Mouse (Mus musculus) spleen, adult 2 months (tissue): Measurements from ENCODE around the gene Cct8l1. TPM values are rescaled to one million over a fixed set of nuclear protein-coding genes. Genes with fewer than 3 reads are reported as not detected.

Experiments used
- DNase-seq, 2 experiments: peaks; one replicate each; pipeline versions ENCODE4 v3.0.0 to v3.0.0-alpha.2; 2012 to 2021; ENCODE audit warnings: low spot score in 2 of 2, low read depth in 1 of 2
- H3K27ac ChIP-seq: fragments of 200-500 bp; 2 replicates; pipeline ENCODE4 v1.5.1; 2012; ENCODE audit warnings: low read length, inconsistent platforms; ENCODE audit not compliant: insufficient read depth
- H3K27me3 ChIP-seq: fragments of 200-500 bp; 2 replicates; pipeline ENCODE4 v1.6.1; 2012; ENCODE audit warnings: mild to moderate bottlenecking, moderate library complexity, low read length, inconsistent platforms; ENCODE audit not compliant: control insufficient read depth, insufficient read depth
- H3K36me3 ChIP-seq: fragments of 200-500 bp; 2 replicates; pipeline ENCODE4 v1.6.1; 2012; ENCODE audit warnings: mild to moderate bottlenecking, low read length, inconsistent platforms; ENCODE audit not compliant: control insufficient read depth, insufficient read depth
- H3K4me1 ChIP-seq: fragments of 200-500 bp; 2 replicates; pipeline ENCODE4 v1.6.1; 2011; ENCODE audit warnings: inconsistent platforms; ENCODE audit not compliant: control insufficient read depth, insufficient read depth, insufficient read length
- H3K4me3 ChIP-seq: fragments of 200-500 bp; 2 replicates; pipeline ENCODE4 v1.5.1; 2011; ENCODE audit warnings: mild to moderate bottlenecking, inconsistent platforms; ENCODE audit not compliant: insufficient read depth, insufficient read length; ENCODE audit errors: extremely low read depth
- CTCF ChIP-seq: fragments of 200-500 bp; IDR thresholded peaks from 2 replicates; pipeline ENCODE4 v1.5.1; 2011; ENCODE audit warnings: mild to moderate bottlenecking, inconsistent platforms; ENCODE audit not compliant: insufficient read depth, insufficient read length, insufficient replicate concordance; ENCODE audit errors: extremely low read depth
- POLR2A ChIP-seq: fragments of 200-500 bp; IDR thresholded peaks from 2 replicates; pipeline ENCODE4 v1.6.1; 2011; ENCODE audit warnings: low read depth, low read length, inconsistent platforms
- WGBS: fragments of 180-500 bp; shearing (Covaris S2); methylation state at CpG from one replicate; pipeline ENCODE4 v1.1.7; 2018; 5-methylcytosine and 5-hydroxymethylcytosine counted together
- polyA plus RNA-seq: library from polyadenylated mRNA; depleted of rRNA; stranded (reverse); fragments of >200 nt; gene quantifications from 2 replicates; pipeline ENCODE4 v1.2.3, GENCODE M21; 2012

The Cct8l1 gene
- polyA plus RNA-seq, 1 experiment = not detected

- Histone ChIP-seq H3K4me1 (no peaks in the 10 kb centered on the region), H3K27ac (no peak overlapping the region), H3K4me3 (no peak overlapping the region), H3K36me3 (no peaks in the 10 kb centered on the region), H3K27me3 (no peaks in the 10 kb centered on the region)
- 89% methylated on average over 5 of the region's 5 CpGs for WGBS
- no peak for TF ChIP-seq CTCF
- TF ChIP-seq POLR2A = no peak
- DNase-seq = no peak
Observed at GRCm38 (mm10) chr5:25517550-25517949, 1.7 kb downstream of the Cct8l1 start.

GRCm38 (mm10) chr5:25519820-25520219 is 4.0 kb downstream of the Cct8l1 start:
- no peak for TF ChIP-seq POLR2A
- no peak for TF ChIP-seq CTCF
- WGBS = 90% methylated on average over 3 of the region's 3 CpGs
- no peaks in the 10 kb centered on the region for H3K36me3 ChIP-seq
- H3K4me1 ChIP-seq = no peaks in the 10 kb centered on the region
- H3K4me3 ChIP-seq = no peak overlapping the region
- H3K27ac ChIP-seq = no peak overlapping the region
- no peaks in the 10 kb centered on the region for H3K27me3 ChIP-seq
- no peak for DNase-seq

DNA sequence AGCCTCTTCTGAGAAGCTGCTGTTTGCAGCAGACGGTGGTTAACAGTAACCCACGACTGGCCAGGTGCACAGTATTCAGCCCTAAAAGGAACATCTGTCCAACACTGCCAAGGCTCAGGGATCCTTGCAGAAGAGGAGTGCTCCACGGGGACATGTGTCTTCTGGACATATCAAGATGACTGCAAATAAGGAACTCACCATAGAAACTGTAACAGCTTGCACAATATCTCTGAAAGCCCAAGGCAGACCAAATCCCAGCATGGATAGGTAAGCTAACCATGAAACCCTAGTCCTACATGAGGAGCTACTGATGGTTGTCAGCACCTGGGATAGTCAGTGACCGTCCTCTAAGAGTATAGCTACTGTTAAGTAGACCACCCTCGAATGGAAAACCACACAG is 5.6 kb downstream of the Cct8l1 start:
- WGBS = 76% methylated on average over 5 of the region's 5 CpGs
- DNase-seq = no peak

GRCm38 (mm10) chr5:25526116-25526515 is 10.2 kb downstream of the Cct8l1 start:
- Histone ChIP-seq H3K27ac (no peak overlapping the region), H3K27me3 (no peaks in the 10 kb centered on the region), H3K4me1 (0 out of 2 replicates have a peak, but pooled peaks cover 2% of the 10 kb centered on the region), H3K36me3 (no peaks in the 10 kb centered on the region), H3K4me3 (no peak overlapping the region)
- DNase-seq = no peak
- TF ChIP-seq POLR2A (no peak), CTCF (no peak)
- 85% methylated on average over 5 of the region's 5 CpGs for WGBS

More for the DNA sequence above, 5.6 kb downstream of the Cct8l1 start:
- Histone ChIP-seq H3K27me3 (no peaks in the 10 kb centered on the region), H3K4me1 (no peaks in the 10 kb centered on the region), H3K36me3 (no peaks in the 10 kb centered on the region), H3K4me3 (no peak overlapping the region), H3K27ac (no peak overlapping the region)
- no peak for TF ChIP-seq POLR2A
- TF ChIP-seq CTCF = no peak

- H3K36me3 ChIP-seq = no peaks in the 10 kb centered on the region
- H3K4me1 ChIP-seq = 0 out of 2 replicates have a peak, but pooled peaks cover 2% of the 10 kb centered on the region
- DNase-seq = no peak
- H3K27me3 ChIP-seq = no peaks in the 10 kb centered on the region
- TF ChIP-seq POLR2A (no peak), CTCF (no peak)
- WGBS = 90% methylated on average over 4 of the region's 4 CpGs
- no peak overlapping the region; the same call in 1 of the 2 replicates for H3K27ac ChIP-seq
- H3K4me3 ChIP-seq = no peak overlapping the region
Observed at GRCm38 (mm10) chr5:25526926-25527325, 11.1 kb downstream of the Cct8l1 start.

GRCm38 (mm10) chr5:25527971-25528370 is 12.1 kb downstream of the Cct8l1 start:
- WGBS = 94% methylated on average over 1 of the region's 1 CpGs
- Histone ChIP-seq H3K27ac (no peak overlapping the region), H3K27me3 (no peaks in the 10 kb centered on the region), H3K4me3 (no peak overlapping the region), H3K4me1 (0 out of 2 replicates have a peak, but pooled peaks cover 2% of the 10 kb centered on the region), H3K36me3 (no peaks in the 10 kb centered on the region)
- no peak for TF ChIP-seq POLR2A
- TF ChIP-seq CTCF = no peak
- no peak for DNase-seq

GRCm38 (mm10) chr5:25528851-25529528 is 13.1 kb downstream of the Cct8l1 start:
- no peak for TF ChIP-seq CTCF
- TF ChIP-seq POLR2A = peak; percentile 36
- Histone ChIP-seq H3K27me3 (no peaks in the 10 kb centered on the region), H3K4me1 (0 out of 2 replicates have a peak, but pooled peaks cover 2% of the 10 kb centered on the region), H3K27ac (peak overlapping the region; percentile 88), H3K4me3 (peak overlapping the region; percentile 86), H3K36me3 (no peaks in the 10 kb centered on the region)
- DNase-seq = no peak
- WGBS = 6% methylated on average over 22 of the region's 22 CpGs
